ENCODE assay signal across 10 mouse cellular contexts in the genomic region with DNA sequence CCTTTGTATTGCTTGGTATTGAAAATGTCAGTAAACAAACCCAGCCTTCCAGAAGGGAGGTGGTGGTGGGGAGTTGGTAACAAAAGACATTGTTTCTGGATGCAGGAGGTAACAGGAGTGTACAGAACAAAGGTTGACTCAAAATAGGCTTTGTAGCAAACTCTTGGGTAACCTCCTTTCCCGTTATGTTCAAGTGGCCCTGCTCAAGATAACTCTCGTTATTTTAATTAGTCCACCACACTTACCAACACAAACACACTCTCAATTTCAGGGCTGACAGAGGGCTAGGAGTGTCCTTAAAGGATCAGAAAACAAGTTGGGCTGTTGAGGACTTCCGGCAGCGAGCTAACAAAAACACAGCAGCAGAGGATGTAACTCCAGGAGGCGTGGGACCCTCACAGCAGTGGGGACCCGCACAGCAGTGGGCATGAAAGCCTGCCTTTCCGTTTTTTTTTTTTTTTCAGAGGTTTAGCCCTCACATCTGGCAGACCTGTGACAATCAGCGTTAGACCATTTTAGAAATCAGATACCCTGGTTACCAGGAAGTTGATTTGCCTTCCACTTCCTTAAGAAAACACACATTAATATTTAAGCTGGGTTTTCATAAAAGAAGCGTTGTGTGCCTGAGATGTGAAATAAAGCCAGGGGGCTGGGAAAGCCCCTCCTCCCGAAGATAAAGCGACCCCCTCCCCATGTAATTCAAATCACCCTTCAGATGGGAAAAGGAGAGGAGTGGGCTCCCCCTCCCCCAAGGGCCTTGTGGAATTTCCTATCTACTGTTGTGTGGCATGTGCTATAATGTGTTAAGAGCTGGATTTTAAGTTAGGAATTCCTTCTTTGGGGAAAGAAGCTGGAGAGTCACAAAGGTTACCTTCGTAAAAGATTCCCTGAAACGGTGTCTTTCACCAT.
DNase-seq lines count a peak whose midpoint lies in the region; ATAC-seq and TF ChIP-seq lines count a peak whose summit lies in the region.
"Had no signal": no experiment of that assay in that cellular context is flagged by ENCODE, and none has a peak within 500 bp of the region (broad histone marks: within the 10 kb centered on the region; RNA-seq: fewer than 3 reads in every experiment).

No protein-coding gene starts in this region.

- H3K4me1 ChIP-seq in kidney, embryonic 16.5 days (ENCODE audit: insufficient read depth, low read length) = peaks cover 23% of the 10 kb centered on the region
- peaks cover 11% of the 10 kb centered on the region; the same call in 1 of the 2 replicates for H3K4me1 ChIP-seq in heart, postnatal 0 days (ENCODE audit: control insufficient read depth, insufficient read depth)

- H3K9me3 ChIP-seq in kidney, embryonic 16.5 days (ENCODE audit: low read length) = no peaks in the 10 kb centered on the region
- H3K9me3 ChIP-seq in heart, postnatal 0 days (replicated peaks; ENCODE audit: control insufficient read depth, low read length) = no peaks in the 10 kb centered on the region

- H3K4me3 ChIP-seq in kidney, embryonic 16.5 days (ENCODE audit: low read length) = no peak overlapping the region
- no peak overlapping the region for H3K4me3 ChIP-seq in heart, postnatal 0 days (ENCODE audit: low read depth, low read length)
- H3K4me3 ChIP-seq: erythroblast, embryonic 14.5 days had no signal

- peak overlapping the region; percentile 33 for H3K9ac ChIP-seq in kidney, embryonic 16.5 days (replicated peaks; ENCODE audit: low read length)
- no peak overlapping the region for H3K9ac ChIP-seq in heart, postnatal 0 days (replicated peaks; ENCODE audit: low read depth, low read length)

- no peaks in the 10 kb centered on the region for H3K27me3 ChIP-seq in kidney, embryonic 16.5 days (ENCODE audit: insufficient read depth, low read length)
- no peaks in the 10 kb centered on the region for H3K27me3 ChIP-seq in heart, postnatal 0 days (ENCODE audit: control insufficient read depth, insufficient read depth, low read length)

- H3K4me2 ChIP-seq in kidney, embryonic 16.5 days (replicated peaks; ENCODE audit: low read depth, low read length) = peak overlapping the region; percentile 42
- H3K4me2 ChIP-seq in heart, postnatal 0 days (ENCODE audit: low read depth, low read length) = peak overlapping the region; percentile 31
- H3K4me2 ChIP-seq: liver, embryonic 11.5 days had no signal

- no peak for TF ChIP-seq POLR2A in brain, embryonic 14.5 days (IDR thresholded peaks at IDR 0.05; ENCODE audit: borderline replicate concordance, extremely low read depth, insufficient read depth, insufficient read length, poor library complexity, severe bottlenecking)

- no peak for DNase-seq in kidney, adult 11 months
- peak; percentile 35 for DNase-seq in brain, embryonic 14.5 days (ENCODE audit: low read depth)
- peak; percentile 36 for DNase-seq in heart, postnatal 0 days (ENCODE audit: low spot score)
- peak; percentile 2 for DNase-seq in naive thymus-derived CD4-positive, alpha-beta T cell, adult 2 months (ENCODE audit: low read depth)
- DNase-seq in urinary bladder, postnatal 10 days (ENCODE audit: low spot score) = no peak
- DNase-seq in testis, postnatal 14 days (ENCODE audit: low spot score) = no peak
- no peak for DNase-seq in ovary, postnatal 14 days (ENCODE audit: low spot score)

- no peak for TF ChIP-seq EP300 in heart, postnatal 0 days (IDR thresholded peaks at IDR 0.05; ENCODE audit: low read depth)

- no peak for TF ChIP-seq CTCF in brain, embryonic 14.5 days (IDR thresholded peaks at IDR 0.05; ENCODE audit: borderline replicate concordance, extremely low read depth, insufficient read depth, insufficient read length)
- no peak for TF ChIP-seq CTCF in heart, postnatal 0 days (IDR thresholded peaks at IDR 0.05; ENCODE audit: low read depth)

- H3K36me3 ChIP-seq in kidney, embryonic 16.5 days (ENCODE audit: insufficient read depth, low read length) = no peaks in the 10 kb centered on the region
- no peaks in the 10 kb centered on the region for H3K36me3 ChIP-seq in heart, postnatal 0 days (replicated peaks; ENCODE audit: control insufficient read depth, insufficient read depth, low read length)

- H3K27ac ChIP-seq in kidney, embryonic 16.5 days (ENCODE audit: low read length) = peak overlapping the region; percentile 73
- H3K27ac ChIP-seq in heart, postnatal 0 days (ENCODE audit: low read depth) = peak overlapping the region; percentile 66

- 9% methylated on average over 13 of the region's 13 CpGs for WGBS in kidney, embryonic 16.5 days
- 19% methylated on average over 13 of the region's 13 CpGs for WGBS in heart, postnatal 0 days

- peak; percentile 71; the same call in 1 of the 2 replicates for ATAC-seq in kidney, embryonic 16.5 days (ENCODE audit: low FRiP score, low TSS enrichment)
- no peak for ATAC-seq in heart, postnatal 0 days (ENCODE audit: insufficient read depth, low read depth)

Comparison
In these comparisons a context has a peak if more than half of its experiments do, and no peak if none do; other contexts are left out.
1. DNase-seq: peak in brain, embryonic 14.5 days (single experiment), heart, postnatal 0 days (single experiment) and naive thymus-derived CD4-positive, alpha-beta T cell, adult 2 months (single experiment); none in kidney, adult 11 months (single experiment), urinary bladder, postnatal 10 days (single experiment), testis, postnatal 14 days (single experiment) and ovary, postnatal 14 days (single experiment).